Mouse (Mus musculus): ENCODE results near the gene Litaf. TPM values are rescaled to one million over a fixed set of nuclear protein-coding genes. Genes with fewer than 3 reads are reported as not detected.

Litaf gene
- polyA plus RNA-seq, 1 experiment from 2014 or later: 107 TPM

DNA sequence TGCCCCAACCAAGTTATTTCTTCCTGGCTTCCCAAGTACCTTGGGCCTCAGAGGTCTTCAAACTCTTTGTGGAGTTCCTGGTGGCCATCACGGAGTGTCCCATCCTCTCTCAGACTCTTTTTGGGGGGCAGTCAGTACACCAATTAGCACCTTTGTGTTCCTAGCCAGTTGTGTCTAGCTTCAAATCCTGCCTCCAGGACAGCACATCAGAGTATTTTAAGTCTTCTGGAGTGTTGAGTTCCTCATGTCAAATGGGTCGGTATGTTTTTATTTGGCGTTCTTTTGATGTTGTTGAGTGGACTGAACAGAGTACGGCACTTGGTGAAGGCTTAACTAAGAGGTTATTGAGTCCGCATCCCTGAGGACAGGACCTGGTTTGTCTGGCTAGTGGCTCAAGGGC is 526 bp downstream of the Litaf start:
- Histone ChIP-seq H3K36me3 (no peaks in the 10 kb centered on the region), H3K4me2 (replicated peaks) (peak overlapping the region; percentile 67), H3K9ac (0 out of 2 replicates have a peak overlapping the region, but pooled peaks have one; percentile 33), H3K4me3 (replicated peaks) (peak overlapping the region; percentile 89), H3K27me3 (no peaks in the 10 kb centered on the region), H3K4me1 (peaks cover 57% of the 10 kb centered on the region), H3K27ac (replicated peaks) (peak overlapping the region; percentile 80), H3K9me3 (replicated peaks) (no peaks in the 10 kb centered on the region)
- WGBS: 57% methylated on average over 5 of the region's 5 CpGs
- no peak for ATAC-seq (ENCODE audit: insufficient number of reproducible peaks, low FRiP score, low TSS enrichment, low read depth)

- Histone ChIP-seq H3K9ac (no peak overlapping the region), H3K9me3 (replicated peaks) (no peaks in the 10 kb centered on the region), H3K4me2 (replicated peaks) (no peak overlapping the region), H3K36me3 (no peaks in the 10 kb centered on the region), H3K4me1 (peaks cover 51% of the 10 kb centered on the region), H3K27me3 (no peaks in the 10 kb centered on the region), H3K4me3 (replicated peaks) (no peak overlapping the region), H3K27ac (replicated peaks) (no peak overlapping the region)
- WGBS: 85% methylated on average over 6 of the region's 6 CpGs
- ATAC-seq (ENCODE audit: insufficient number of reproducible peaks, low FRiP score, low TSS enrichment, low read depth): no peak
These were observed 1.2 kb downstream of the Litaf start for GRCm38 (mm10) chr16:11064742-11065141.

DNA sequence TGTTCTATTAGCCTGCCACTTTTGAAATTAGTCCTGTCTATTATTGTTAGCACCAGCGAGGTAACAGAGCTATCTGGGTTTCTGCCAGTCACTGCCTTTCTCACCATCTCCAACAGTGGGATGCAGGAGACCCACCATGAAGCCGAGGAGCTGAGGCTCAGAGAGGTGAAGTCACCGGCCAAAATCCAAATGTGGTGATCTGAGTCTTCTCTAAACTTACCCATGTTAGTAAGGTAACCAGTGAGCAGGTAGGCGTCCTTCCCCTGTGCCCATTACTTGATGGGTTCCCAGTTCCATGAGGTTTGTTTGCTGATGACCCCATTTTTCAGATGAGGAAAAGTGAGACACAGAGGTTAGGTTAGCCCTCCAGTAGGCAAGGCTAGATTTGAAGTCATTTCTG is 1.6 kb downstream of the Litaf start:
- Histone ChIP-seq H3K4me3 (replicated peaks) (no peak overlapping the region), H3K4me1 (peaks cover 47% of the 10 kb centered on the region), H3K9ac (no peak overlapping the region), H3K36me3 (no peaks in the 10 kb centered on the region), H3K9me3 (replicated peaks) (no peaks in the 10 kb centered on the region), H3K27ac (replicated peaks) (no peak overlapping the region), H3K27me3 (no peaks in the 10 kb centered on the region), H3K4me2 (replicated peaks) (no peak overlapping the region)
- 93% methylated on average over 4 of the region's 4 CpGs for WGBS
- no peak for ATAC-seq (ENCODE audit: insufficient number of reproducible peaks, low FRiP score, low TSS enrichment, low read depth)

GRCm38 (mm10) chr16:11062794-11063721 is 2.9 kb downstream of the Litaf start:
- H3K27me3 ChIP-seq: no peaks in the 10 kb centered on the region
- H3K36me3 ChIP-seq: no peaks in the 10 kb centered on the region
- no peak overlapping the region for H3K4me3 ChIP-seq (replicated peaks)
- peaks cover 34% of the 10 kb centered on the region for H3K4me1 ChIP-seq
- H3K4me2 ChIP-seq (replicated peaks): 0 out of 2 replicates have a peak overlapping the region, but pooled peaks have one; percentile 10
- WGBS: 17% methylated on average over 13 of the region's 13 CpGs
- peak overlapping the region; percentile 85 for H3K27ac ChIP-seq (replicated peaks)
- ATAC-seq (ENCODE audit: insufficient number of reproducible peaks, low FRiP score, low TSS enrichment, low read depth): peak; percentile 52
- 0 out of 2 replicates have a peak overlapping the region, but pooled peaks have one; percentile 15 for H3K9ac ChIP-seq
- no peaks in the 10 kb centered on the region for H3K9me3 ChIP-seq (replicated peaks)

DNA sequence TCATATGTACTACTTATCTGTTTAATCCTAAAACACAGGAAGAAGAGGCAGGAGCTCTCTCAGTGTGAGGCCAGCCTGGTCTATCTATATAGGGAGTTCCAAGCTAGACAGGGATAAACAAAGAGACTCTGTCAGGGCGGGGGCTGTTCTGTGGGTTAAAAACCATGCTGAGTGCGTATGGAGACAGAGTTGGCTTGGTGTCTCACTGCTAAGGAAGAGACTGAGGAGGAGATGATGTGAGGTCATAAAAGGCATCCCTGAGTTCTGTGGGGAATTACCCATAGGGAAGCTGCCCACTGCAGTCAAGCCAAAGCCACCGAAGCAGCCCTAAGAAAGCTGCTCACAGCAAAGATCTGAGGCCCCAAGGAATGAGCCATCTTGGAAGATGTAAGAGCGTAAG is 5.3 kb downstream of the Litaf start, which contains the start of gene Snn:
Snn (plus strand) TSS at position 301 of the 400 bp plus-strand sequence.
- H3K36me3 ChIP-seq: no peaks in the 10 kb centered on the region
- H3K4me1 ChIP-seq: peaks cover 32% of the 10 kb centered on the region
- no peak within 1 kb of the TSS for H3K9ac ChIP-seq
- H3K4me2 ChIP-seq (replicated peaks): no peak within 1 kb of the TSS
- H3K27ac ChIP-seq (replicated peaks): no peak within 1 kb of the TSS
- 91% methylated on average over 4 of the region's 4 CpGs for WGBS
- no peak within 1 kb of the TSS for H3K4me3 ChIP-seq (replicated peaks)
- H3K27me3 ChIP-seq: no peaks in the 10 kb centered on the region
- no peaks in the 10 kb centered on the region for H3K9me3 ChIP-seq (replicated peaks)
- ATAC-seq (ENCODE audit: insufficient number of reproducible peaks, low FRiP score, low TSS enrichment, low read depth): no peak

- Histone ChIP-seq H3K27ac (replicated peaks) (peak overlapping the region; percentile 28; the same call in 1 of the 2 replicates), H3K4me1 (peaks cover 14% of the 10 kb centered on the region), H3K27me3 (no peaks in the 10 kb centered on the region), H3K9me3 (replicated peaks) (no peaks in the 10 kb centered on the region), H3K36me3 (no peaks in the 10 kb centered on the region), H3K4me3 (replicated peaks) (no peak overlapping the region), H3K9ac (no peak overlapping the region), H3K4me2 (replicated peaks) (no peak overlapping the region)
- 38% methylated on average over 5 of the region's 5 CpGs for WGBS
- ATAC-seq (ENCODE audit: insufficient number of reproducible peaks, low FRiP score, low TSS enrichment, low read depth): no peak
These were observed 10.0 kb downstream of the Litaf start for GRCm38 (mm10) chr16:11055916-11056315.

DNA sequence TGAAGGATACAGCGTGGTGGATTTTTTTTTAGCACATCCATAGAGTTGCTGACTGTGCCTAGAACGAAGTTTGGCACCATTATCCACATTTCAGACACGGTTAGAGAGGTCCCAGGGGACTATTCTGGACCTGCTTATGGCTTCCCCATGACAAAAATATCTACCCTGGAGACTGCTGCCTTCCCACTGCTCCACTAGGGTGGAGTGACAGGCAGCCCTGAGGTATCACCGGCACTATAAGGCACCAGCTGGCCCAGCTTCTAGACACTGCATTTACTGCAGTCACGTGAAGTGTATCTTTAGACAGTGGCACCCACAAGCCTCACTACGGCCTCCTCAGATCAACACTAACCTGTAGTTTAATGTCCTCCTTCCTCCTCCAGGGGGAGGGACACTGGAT is 11.1 kb downstream of the Litaf start:
- H3K27ac ChIP-seq (replicated peaks): no peak overlapping the region
- H3K4me1 ChIP-seq: peaks cover 14% of the 10 kb centered on the region
- H3K27me3 ChIP-seq: no peaks in the 10 kb centered on the region
- WGBS: 84% methylated on average over 6 of the region's 6 CpGs
- H3K4me2 ChIP-seq (replicated peaks): no peak overlapping the region
- peak; percentile 37; the same call in 1 of the 2 replicates for ATAC-seq (ENCODE audit: insufficient number of reproducible peaks, low FRiP score, low TSS enrichment, low read depth)
- no peak overlapping the region for H3K9ac ChIP-seq
- no peaks in the 10 kb centered on the region for H3K36me3 ChIP-seq
- no peak overlapping the region for H3K4me3 ChIP-seq (replicated peaks)
- H3K9me3 ChIP-seq (replicated peaks): no peaks in the 10 kb centered on the region

DNA sequence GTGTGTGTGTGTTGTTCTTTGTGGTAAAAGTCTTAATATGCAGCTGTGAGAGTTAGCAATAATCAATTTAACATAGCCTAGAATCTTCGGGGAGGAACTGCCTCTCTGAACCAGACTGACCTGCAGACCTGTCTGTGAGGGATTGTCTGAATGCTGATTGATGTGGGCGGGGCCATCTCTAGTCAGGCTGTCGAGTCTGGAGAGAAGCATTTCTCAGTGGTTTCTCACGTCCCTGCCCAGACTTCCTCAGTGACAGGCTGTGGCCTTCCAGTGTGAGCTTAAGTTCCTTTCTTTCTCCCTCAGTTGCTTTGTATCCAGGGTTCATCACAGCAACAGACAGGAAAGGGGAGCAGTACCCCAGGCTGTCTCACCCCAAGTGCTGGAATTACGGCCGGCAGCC is 11.5 kb downstream of the Litaf start:
- H3K9ac ChIP-seq: no peak overlapping the region
- H3K4me3 ChIP-seq (replicated peaks): no peak overlapping the region
- WGBS: 66% methylated on average over 6 of the region's 6 CpGs
- no peak for ATAC-seq (ENCODE audit: insufficient number of reproducible peaks, low FRiP score, low TSS enrichment, low read depth)
- H3K4me1 ChIP-seq: peaks cover 14% of the 10 kb centered on the region
- no peaks in the 10 kb centered on the region for H3K27me3 ChIP-seq
- H3K36me3 ChIP-seq: no peaks in the 10 kb centered on the region
- no peaks in the 10 kb centered on the region for H3K9me3 ChIP-seq (replicated peaks)
- H3K4me2 ChIP-seq (replicated peaks): no peak overlapping the region
- no peak overlapping the region for H3K27ac ChIP-seq (replicated peaks)

DNA sequence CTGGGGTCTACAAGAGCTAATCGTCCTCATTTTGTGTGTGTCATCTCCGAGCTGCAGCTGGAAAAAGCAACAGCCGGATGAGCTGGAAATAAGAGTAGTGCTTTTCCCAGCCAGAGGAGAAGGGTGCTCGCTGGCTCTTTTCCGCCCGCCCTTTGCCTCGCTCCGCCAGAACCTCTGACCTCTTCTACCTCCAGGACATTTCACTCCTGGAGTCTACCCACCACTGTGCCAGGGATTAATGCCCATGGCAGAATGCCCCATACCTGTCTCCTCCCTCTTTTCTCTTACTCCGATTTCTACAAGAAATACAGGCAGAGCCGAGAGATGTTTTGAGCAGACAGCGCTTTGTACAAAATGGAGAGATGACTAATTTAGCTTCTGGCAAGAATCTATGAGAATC is 14.8 kb downstream of the Litaf start:
- no peak overlapping the region for H3K9ac ChIP-seq
- H3K9me3 ChIP-seq (replicated peaks): no peaks in the 10 kb centered on the region
- peaks cover 9% of the 10 kb centered on the region for H3K4me1 ChIP-seq
- 81% methylated on average over 11 of the region's 11 CpGs for WGBS
- no peaks in the 10 kb centered on the region for H3K27me3 ChIP-seq
- no peak overlapping the region for H3K4me3 ChIP-seq (replicated peaks)
- no peaks in the 10 kb centered on the region for H3K36me3 ChIP-seq
- H3K27ac ChIP-seq (replicated peaks): no peak overlapping the region
- no peak overlapping the region for H3K4me2 ChIP-seq (replicated peaks)
- ATAC-seq (ENCODE audit: insufficient number of reproducible peaks, low FRiP score, low TSS enrichment, low read depth): no peak

DNA sequence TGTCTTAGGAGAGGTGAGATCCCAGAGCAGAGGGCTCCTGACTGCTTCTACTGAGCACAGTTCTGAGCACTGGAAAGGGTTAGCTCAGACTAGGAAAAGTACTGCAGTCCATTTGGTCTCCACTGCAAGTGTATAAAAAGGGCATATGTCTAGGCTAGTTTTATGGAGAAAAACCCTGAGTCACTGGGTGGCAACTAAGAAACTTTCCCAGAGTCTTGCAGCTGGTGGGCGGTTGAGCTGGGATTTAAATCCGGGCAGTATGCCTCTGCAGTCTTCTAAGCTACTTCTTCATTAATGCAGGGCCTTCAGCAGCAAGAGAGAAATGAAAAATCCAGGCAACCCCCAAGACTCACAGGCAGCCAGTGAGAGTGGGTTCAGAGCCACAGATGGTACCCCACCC is 15.7 kb downstream of the Litaf start:
- no peak overlapping the region for H3K9ac ChIP-seq
- ATAC-seq (ENCODE audit: insufficient number of reproducible peaks, low FRiP score, low TSS enrichment, low read depth): no peak
- H3K4me3 ChIP-seq (replicated peaks): no peak overlapping the region
- H3K4me1 ChIP-seq: peaks cover 1% of the 10 kb centered on the region; the same call in 1 of the 2 replicates
- no peaks in the 10 kb centered on the region for H3K36me3 ChIP-seq
- no peaks in the 10 kb centered on the region for H3K27me3 ChIP-seq
- WGBS: 86% methylated on average over 2 of the region's 2 CpGs
- H3K4me2 ChIP-seq (replicated peaks): no peak overlapping the region
- H3K27ac ChIP-seq (replicated peaks): no peak overlapping the region
- H3K9me3 ChIP-seq (replicated peaks): no peaks in the 10 kb centered on the region

- H3K4me2 ChIP-seq (replicated peaks): no peak overlapping the region
- no peak overlapping the region for H3K27ac ChIP-seq (replicated peaks)
- H3K36me3 ChIP-seq: no peaks in the 10 kb centered on the region
- no peak overlapping the region for H3K4me3 ChIP-seq (replicated peaks)
- WGBS: 72% methylated on average over 7 of the region's 7 CpGs
- H3K4me1 ChIP-seq: peaks cover 8% of the 10 kb centered on the region; the same call in 1 of the 2 replicates
- no peaks in the 10 kb centered on the region for H3K9me3 ChIP-seq (replicated peaks)
- H3K27me3 ChIP-seq: no peaks in the 10 kb centered on the region
- ATAC-seq (ENCODE audit: insufficient number of reproducible peaks, low FRiP score, low TSS enrichment, low read depth): no peak
- no peak overlapping the region for H3K9ac ChIP-seq
These were observed 18.8 kb downstream of the Litaf start for GRCm38 (mm10) chr16:11047130-11047529.
